Mouse (Mus musculus) WW6 (cell line): ENCODE results near the gene Rapgef1.
"Not testable (repeated sequence)": the region's sequence is repeated elsewhere in the genome, so short reads cannot be mapped to it uniquely, and the experiment has no call there.

Experiments used
- DNase-seq: peaks from one replicate; pipeline ENCODE4 v3.0.0-alpha.2; 2013; ENCODE audit warnings: low read depth, low spot score

Rapgef1 gene

DNA sequence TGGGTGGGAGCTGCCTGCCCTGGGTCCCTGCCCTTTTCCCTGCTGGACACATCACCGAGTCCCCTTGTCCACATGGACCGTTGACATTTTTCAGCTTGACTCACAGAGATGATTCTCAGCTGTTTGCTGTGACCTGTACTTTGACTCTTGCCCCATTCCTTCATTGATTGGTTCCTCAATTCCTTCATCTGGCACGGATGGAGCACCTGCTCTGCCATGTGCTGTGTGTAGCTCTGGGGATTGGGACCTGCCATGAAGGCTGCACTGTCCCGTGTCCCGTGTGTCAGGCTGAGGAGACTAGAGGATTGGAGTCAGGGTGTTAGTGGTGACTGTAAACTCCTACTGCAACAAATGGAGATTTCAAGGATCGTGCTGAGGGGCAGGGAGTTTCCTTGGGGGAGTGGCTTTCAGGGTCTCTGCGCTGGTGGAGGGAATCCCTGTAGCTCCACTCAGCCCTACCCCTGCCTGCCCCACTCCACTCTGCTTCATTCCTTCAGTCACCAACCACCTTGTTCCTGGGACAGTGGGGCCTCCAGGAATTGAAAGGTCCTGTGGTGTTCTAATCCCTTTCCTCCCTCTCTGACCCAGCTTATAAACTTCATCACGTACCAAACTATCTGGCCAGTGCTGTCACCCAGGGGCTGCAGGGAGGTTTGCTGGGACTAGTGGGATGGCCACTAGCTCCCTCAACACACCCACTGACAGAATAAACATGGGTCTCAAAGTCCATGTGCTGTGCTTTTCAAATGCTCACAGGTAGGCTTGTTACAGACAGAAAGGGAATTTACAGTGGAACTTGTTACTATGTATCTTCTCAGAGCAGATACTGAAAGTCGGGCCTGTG, 3.9 kb downstream of the Rapgef1 start:
- no peak for DNase-seq

DNA sequence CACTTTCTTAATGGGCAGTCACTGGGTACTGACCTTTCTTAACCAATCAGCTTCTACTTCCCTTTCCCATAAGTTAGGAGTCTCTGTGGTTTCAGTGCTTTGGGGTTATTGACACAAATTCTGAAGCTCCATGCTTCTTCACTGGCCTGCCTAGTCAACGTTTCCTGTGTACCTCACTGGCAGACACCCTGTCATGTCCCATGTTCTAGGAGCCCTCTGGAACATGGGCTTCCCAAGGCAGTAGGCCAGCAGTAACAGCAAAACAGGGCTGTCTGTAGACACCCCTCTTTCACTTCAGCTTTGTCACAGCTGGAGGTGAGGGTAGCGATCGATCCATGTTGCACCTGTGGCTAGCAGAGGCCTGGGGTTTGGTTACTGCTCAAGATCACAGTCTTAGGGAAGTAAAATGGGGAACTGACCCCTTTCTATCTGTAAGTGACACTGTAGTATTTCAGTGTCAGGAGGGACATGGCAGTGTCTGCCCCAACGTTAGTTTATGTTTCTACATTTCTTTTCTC, 4.6 kb downstream of the Rapgef1 start:
- DNase-seq: no peak

DNA sequence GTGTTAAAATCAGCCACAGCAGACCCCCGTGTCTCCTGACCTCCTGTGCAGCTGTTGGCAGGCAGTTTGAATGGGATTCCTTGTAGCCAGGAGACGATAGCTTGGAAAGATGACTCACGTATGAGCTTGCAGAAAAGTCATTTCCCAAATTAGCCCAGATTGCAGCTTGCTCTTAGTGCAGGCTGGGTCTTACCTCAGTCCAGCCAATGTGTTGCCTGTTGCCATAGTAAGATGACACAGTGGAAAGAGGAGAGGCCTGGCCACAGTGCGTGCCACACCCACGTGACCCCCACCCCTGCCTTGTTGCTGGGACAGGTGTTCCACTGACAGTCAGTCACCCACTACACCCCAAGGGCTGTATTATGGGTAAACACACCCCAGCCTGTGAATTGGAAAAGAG, 5.2 kb downstream of the Rapgef1 start:
- no peak for DNase-seq

DNA sequence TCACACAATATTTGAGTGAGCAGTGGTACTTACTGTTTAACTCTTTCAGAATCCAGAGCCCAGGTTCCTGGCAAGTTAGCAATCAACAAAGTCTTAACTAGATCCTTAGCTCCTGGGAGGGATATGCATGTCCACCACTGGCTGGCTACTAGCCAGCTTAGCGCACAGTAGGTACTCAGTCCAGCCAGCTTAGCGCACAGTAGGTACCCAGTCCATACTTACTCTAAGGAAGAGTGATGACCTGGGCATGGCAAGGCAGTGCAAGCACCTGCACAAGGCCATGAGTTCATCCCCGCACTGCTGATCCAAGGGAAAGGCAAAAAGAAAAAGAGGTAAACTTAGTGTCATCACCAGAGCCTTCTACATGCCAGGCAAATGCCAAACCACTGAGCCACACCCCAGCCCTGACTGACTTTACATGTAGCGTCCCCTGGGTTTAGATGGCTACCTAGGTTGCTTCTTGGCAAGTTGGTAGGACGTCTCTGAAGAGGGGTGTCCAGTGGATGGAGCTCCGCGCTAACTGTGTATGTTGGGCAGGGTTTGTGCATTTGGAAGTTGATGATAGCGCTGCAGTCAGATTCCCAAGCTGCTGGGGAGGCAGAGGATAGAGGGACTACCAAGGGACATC, 6.2 kb downstream of the Rapgef1 start:
- DNase-seq: no peak

DNA sequence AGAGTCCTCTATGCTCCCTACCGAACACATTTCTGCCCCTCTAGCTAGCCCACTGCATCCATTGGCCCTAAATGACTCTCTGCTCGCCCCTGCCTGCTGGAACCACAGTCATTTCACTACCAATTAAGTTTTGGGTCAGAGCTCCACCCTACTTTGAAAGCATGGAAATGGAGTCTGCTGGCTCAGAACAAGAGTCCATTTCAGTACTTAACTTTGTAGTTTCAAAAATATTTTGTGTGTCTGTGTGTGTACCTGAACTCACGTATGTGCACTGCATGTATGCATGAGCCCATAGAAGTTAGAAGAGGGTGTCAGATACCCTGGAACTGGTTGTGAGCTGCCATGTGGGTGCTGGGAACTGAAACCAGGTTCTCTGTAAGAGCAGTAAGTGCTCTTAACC, 7.8 kb downstream of the Rapgef1 start:
- DNase-seq: no peak

DNA sequence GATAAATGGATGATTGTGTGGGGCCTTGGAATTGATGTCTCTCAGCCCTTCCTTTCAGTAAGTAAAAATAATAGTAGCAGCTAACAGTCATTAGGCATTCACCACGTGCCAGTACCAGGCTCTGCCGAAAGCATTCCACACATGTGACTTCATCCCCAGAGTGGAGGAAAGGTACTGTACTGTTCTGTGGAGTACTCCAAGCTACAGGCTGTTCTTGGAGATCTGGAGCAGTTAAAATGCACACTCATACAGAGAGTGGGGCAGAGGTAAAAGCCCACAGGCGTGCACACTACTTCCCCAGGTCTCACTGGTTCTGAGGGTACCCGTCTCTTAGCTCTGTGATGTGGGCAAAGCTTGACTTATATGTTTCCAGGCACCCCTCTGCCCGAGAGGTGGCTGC, 8.7 kb downstream of the Rapgef1 start:
- no peak for DNase-seq

DNA sequence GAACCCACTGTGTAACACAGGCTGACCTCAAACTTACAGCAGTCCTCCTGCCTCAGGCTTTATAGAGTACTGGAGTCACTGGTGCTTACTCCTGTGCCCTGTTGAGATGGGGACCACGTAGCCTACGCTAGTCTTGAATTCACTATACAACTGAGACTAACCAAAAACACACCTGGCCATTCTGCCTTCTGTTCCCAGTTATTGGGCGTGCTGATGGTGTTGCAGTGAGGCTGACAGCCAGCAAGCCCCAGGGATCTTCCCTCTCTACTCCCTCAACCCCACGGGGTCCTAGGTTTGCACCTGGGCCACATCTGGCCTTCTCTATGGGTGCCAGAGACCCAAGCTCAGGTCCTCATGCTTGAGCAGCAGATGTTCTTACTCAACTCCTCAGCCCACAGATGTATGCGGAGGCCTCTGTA, 9.3 kb downstream of the Rapgef1 start:
- no peak for DNase-seq

DNA sequence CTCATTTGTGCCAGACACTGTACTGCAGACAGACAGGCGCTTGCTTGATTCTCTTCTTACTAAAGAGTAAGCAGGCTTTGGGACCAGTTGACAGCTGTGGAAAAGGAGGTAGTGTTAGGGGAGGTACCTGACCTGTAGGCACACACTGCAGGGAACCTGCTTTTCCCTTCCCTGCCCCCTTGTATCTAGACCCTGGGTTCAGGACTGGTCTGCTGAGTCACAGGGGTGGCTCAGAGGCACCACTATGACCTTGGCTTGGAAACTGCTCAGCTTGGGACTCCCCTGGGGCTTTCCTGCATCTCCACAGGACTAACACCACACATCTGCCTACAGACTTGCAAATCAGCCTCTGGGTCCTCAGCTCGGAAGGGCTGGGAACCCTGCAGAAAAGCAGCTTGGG, 9.8 kb downstream of the Rapgef1 start:
- peak; percentile 45 for DNase-seq

DNA sequence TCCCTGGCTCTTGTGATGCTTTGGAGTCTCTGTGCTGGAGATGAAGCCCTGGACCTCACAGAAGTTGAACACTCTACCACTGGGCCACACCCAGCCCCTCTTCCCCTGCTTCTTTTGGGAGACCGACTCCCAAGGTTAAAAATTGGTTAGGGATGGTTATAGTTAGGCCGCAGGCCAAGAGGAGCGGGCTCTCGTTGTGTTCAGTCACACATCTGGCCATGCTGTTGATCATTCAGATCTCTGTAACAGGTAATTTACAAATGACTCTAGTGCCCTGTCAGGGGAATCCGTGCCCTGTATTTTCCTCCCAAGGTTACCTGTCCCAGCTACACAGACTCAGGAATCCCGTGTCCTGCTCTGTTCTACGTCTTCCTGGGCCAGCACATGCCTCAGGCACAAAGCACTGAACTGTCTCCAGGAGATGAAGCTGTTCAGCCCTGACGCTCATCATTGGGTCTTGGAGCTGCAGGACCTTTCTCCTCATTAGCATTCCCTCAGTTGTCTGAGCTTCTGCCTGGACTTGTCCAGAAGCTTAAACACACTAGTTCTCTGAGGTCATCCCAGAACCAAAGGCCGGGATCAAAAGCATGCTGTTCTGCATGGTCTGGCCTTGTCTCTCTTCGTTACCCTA, 10.7 kb downstream of the Rapgef1 start:
- no peak for DNase-seq

DNA sequence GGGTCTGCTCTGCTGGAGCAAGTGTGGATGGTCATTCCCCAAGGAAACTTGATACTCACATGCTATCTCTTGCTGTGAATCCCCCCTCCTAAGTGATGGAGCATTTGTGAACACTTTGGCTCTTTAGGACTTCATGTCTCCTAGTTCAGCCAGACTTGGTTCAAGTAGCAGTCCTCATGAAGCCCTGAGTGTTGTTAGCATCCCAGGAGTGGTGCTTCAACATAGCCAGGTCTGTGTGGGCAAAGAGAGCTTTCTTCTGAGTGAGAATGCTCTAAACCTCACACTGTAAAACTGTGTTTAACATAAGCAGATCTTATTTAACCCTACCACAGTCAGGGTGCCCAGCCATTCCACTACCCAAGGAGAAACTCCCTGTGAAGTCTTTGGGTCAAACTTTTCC, 11.5 kb downstream of the Rapgef1 start:
- no peak for DNase-seq

DNA sequence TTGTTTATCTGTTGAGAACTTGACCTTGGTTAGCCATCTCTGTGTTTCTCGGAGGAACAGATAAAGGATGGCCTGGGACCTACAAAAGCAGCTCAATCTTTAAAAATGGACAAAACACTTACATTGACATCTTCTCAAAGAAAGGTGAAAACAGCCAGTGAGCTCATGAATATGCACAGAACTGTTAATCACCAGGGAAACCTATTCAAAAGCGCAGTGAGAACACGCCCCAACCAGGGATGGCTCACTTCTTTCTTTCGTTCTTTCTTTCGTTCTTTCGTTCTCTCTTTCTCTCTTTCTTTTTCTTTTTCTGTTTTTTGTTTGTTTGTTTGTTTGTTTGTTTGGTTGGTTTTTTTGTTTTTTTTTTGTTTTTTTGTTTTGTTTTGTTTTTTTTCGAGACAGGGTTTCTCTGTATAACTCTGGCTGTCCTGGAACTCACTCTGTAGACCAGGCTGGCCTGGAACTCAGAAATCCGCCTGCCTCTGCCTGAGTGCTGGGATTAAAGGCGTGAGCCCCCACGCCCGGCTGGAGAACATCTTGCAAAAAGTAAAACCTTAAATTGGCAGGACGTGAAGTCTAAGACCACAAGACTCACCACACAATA, 12.1 kb downstream of the Rapgef1 start:
- DNase-seq: not testable (repeated sequence)

DNA sequence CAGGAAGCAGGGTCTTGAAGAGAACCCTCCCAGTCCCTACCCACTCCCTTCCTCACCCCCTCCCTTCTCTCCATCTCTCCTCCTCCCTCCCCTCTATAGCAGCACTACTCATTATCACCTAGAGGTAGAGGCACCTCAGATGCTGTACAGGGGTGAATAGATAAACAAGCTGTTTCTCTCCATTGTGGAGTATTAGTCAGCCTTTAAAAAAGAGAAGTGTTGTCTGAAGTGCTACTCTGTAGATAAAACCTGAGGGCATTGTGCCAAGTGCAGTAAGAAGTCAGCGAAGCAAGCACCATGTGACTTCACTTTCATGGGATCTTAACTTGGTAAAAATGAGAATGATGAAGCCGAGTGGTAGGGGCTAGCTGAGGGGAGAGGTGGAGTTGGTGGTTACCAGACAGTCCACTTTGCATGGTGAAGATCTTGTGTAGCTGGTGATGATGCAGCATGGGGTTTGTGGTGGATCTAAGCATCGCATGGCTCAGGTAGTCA, 12.7 kb downstream of the Rapgef1 start:
- DNase-seq: no peak

DNA sequence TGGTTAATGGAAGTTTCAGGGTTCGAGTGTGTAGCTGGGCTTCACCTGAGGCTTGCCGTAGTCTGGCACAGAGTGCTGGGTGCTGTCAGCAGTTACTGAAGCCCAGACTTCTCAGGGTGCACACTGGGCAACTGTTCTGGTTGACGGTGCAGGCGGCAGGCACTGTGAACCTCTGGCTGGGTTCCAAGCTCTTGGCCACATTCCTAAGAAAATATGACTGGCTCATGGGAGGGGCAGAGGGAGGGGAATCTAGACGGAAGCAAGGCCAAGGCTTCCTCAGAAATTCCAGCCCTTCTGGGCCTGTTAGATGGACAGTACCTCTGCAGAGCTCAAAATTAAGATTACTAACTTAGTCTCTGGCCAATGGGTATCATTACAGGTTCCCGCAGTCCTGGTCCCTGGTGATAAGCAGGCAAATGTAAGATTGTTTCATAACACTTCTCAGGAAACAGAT, 13.6 kb downstream of the Rapgef1 start:
- no peak for DNase-seq

DNA sequence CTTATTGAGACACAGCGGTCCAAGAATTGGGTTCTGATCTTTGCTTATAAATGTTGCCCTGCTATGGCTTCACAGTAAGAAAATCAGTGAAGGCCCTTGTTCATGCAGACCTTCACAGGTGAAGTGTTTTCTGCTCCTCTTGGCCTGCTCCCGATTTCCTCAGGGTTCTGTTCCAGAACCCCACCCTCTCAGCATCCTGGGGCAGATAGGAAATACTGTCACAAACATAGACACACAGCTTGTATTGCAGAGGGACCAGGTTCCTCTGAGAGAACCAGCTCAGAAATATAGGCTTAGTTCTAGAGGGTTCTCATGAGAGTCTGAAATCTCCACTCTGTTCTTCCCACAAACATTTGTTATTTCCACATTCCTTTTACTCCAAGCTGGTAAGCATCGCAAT, 14.3 kb downstream of the Rapgef1 start:
- no peak for DNase-seq

DNA sequence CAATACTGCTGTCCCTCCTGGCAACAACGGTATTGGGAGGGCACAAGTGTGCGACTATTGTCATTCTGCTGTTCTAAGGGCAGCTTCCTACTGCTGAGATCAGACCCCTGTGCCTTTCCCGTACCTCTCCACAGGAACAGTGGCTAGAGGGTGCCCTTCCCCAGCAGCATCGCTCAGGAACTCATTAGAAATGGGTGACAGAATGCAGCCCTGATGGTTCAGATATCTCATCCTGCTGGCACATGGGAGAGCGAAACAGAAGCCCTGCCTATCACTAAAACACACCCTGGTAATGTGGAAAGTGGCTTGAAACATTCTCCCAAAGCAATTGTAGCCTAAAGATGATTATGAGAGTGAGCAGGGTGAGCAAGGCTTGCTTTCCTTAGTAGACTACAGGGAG, 15.0 kb downstream of the Rapgef1 start:
- DNase-seq: no peak

DNA sequence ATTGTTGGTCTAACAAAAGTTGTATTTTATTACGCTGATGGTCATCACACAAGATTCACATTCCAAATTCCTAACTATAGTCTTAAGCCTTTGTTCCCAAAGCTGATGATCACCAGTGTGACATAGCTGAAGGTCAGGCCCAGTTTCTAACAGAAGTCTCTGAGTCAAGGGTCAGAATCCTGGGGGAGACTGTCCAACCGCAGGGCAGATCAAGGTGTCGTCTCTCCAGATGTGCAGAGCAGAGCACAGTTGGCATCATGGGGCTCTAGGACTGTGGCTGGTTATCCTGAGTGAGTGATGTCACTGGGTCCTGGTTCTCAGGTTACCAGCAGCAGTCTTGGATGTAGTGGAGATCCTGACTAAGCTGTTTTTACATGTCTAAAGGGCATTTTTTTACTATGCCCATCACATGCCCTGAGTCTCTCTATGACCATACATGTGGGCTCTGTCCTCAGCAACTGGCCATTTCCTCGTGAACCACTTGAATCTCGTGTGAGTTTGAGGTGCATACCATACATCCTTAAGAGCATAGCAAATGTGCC, 16.5 kb downstream of the Rapgef1 start:
- DNase-seq: no peak

DNA sequence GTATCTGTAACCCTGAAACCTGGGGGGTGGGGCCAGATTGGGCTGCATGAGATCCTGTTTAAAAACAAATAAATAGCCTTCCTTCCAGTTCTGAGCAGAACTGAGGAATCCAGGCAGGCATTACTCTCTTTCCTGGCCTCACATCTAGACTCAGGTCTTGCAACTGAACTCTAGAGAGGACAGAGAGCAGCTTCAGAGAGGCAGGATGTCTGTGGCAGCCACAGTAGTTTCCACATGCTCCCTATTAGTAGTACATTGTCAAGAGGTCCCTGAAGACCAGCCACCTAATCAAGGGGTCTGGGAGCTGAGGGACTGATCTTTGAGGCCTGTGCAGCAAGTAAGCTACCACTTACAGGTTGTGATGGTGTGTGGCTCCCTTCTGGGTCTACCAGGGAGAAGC, 18.0 kb downstream of the Rapgef1 start:
- DNase-seq: no peak

DNA sequence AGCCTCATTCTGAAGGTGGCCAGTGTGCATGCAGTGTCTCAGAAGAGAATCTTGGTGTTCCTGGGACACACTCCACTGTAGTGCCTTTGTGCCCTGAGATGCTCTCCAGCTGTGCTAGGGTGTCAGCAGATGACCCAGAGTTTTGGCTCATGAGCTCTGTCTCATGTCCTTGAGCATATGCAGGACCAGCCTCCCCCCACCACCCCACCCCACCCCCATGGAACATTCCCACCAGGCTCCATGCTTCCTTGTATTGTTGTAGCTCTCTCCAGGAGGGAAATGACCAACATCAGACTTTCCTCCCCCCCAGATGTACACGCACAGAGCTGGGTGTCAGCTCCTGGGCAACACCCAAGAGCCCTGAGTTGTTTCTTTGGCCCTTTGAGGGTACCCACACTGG, 19.9 kb downstream of the Rapgef1 start:
- DNase-seq: no peak

DNA sequence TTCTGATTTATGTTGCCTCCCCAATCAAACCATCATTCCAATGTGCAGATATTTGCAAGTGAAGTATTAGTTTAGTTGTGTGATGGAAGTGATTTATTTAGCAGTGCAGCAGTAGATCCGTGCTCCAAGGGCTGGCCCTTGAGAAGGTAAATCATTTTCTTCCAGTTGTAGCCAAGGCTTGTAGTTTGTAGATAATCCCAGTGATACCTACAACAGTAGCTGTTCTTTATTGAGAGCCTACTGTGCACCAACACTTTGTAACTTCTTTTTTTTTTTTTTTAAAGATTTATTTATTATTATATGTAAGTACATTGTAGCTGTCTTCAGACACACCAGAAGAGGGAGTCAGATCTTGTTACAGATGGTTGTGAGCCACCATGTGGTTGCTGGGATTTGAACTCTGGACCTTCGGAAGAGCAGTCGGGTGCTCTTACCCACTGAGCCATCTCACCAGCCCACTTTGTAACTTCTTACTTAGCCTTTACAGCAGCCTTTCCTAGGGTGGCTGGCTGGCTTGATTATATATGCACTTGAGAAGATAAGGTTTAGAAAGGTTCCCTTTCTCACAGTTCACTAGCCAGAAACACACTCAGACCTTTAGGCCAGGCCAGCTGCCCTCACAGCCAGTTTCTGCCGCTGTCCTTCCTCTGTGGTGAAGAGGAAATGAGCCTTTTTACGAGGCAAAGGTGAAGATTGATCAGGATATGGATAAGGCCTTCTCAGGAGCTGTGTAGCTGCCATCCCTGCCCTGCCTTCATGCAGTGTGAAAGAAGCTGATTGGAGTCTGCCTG, 20.6 kb downstream of the Rapgef1 start:
- no peak for DNase-seq

DNA sequence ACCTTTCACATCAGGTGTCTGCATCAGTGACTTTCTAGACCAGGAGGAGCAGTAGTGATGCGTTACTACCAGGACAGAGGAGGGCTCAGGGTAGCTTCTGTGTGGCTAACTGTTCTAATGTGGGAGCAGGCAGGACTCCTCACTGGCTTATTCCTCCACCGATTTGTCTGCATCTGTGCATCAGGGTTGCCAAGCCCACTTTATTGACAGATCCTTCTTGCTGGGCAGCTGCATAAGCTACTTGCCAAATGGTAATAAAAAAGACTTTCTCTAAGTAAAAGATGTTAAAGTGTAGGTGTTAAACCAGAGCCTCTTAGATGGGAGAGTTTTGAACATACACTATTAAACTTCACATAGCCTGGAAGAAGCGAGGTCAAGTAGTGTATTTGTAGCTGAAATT, 22.2 kb downstream of the Rapgef1 start:
- no peak for DNase-seq

DNA sequence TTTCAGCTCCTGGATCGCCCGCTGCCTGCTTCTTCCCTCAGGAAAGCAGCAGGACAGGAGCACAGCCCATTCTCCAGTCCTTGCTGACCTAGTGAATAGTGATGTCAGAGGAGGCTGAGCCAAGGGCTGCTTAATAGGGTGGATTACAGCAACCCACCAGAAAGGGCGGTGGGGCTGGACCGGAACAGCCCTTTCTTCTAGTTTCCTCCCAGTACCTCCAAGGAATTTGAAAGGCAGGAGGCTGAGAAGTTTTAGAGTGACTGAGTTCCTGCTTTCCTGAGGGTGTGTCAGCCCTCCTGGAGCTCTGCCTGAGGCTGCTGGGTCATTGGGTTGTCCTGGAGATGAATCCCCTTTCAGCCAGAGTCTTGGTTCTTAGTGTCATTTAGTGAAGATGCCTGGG, 23.9 kb downstream of the Rapgef1 start:
- peak; percentile 69 for DNase-seq
